Mouse (Mus musculus): ENCODE results near the gene Dmwd. TPM values are rescaled to one million over a fixed set of nuclear protein-coding genes. Genes with fewer than 3 reads are reported as not detected.

Gene Dmwd
- total and polyA plus RNA-seq, 3 experiments, result 47.8 to 70.9 (median 54.9) TPM

DNA sequence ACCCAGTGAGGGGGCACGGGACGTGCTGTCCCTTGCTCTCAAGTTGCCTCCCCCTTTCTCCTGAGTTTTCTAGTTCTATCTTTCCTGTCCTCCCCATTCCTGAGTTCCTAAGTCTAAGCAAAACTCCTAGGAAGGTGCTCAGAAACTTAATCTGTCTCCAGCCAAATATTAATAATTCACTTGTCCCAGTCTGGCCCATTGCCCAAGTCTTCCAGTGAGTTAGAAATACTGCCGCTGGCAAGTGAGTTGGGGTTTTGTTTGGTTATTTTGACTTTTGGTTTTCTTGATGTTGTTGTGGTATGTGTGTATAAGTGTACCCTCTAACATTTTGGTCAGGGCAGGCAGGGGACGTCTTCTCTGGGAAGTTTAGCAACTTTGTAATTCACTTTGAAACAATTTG, 45.7 kb downstream of the Dmwd start:
- H3K27me3 ChIP-seq (ENCODE audit: control insufficient read depth, insufficient read depth, low read length), result no peaks in the 10 kb centered on the region
- H3K9ac ChIP-seq (ENCODE audit: low read depth, low read length), result no peak overlapping the region
- peaks cover 4% of the 10 kb centered on the region for H3K4me1 ChIP-seq (ENCODE audit: control insufficient read depth, insufficient read depth, low read length)
- peaks cover 5% of the 10 kb centered on the region for H3K79me2 ChIP-seq (replicated peaks; ENCODE audit: control insufficient read depth, insufficient read depth, low read length)
- 77% methylated on average over 4 of the region's 4 CpGs for WGBS
- no peak overlapping the region for H3K4me3 ChIP-seq
- no peak for DNase-seq
- intact Hi-C loops (cut with DNase I), result loop anchor here (2.0 kb wide), 1 partner anchor 97 kb away; the partner anchor contains the start of gene Sympk
- no peaks in the 10 kb centered on the region; the same call in 1 of the 2 replicates for H3K36me3 ChIP-seq (ENCODE audit: control insufficient read depth, insufficient read depth, low read length)
- no peak overlapping the region for H3K27ac ChIP-seq
- no peak for TF ChIP-seq POLR2A (IDR thresholded peaks at IDR 0.05; ENCODE audit: insufficient read depth, low read depth, low read length)
- TF ChIP-seq CTCF (IDR thresholded peaks at IDR 0.05), result no peak

DNA sequence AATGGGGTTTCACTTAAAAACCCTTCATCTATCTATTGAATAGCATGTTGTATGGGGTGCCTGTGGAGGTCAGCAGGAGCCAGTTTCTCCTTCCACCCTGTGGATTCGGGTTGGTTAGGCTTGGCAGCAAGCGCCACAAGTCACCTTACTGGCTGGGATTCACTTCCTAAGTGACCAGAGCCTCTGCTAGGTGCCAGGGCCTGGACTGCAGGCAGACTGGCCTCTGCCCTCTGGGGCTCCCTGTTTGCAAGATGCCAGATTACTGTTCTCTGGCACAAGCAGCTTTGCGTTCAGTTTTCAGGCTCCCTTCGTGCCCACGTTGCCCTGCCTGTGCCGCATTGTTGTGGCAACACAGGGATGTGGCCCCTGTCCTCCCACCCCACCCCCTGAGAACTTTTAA, 48.7 kb downstream of the Dmwd start:
- H3K27ac ChIP-seq, result no peak overlapping the region
- no peaks in the 10 kb centered on the region; the same call in 1 of the 2 replicates for H3K36me3 ChIP-seq (ENCODE audit: control insufficient read depth, insufficient read depth, low read length)
- no peaks in the 10 kb centered on the region for H3K27me3 ChIP-seq (ENCODE audit: control insufficient read depth, insufficient read depth, low read length)
- H3K9ac ChIP-seq (ENCODE audit: low read depth, low read length), result no peak overlapping the region
- TF ChIP-seq CTCF (IDR thresholded peaks at IDR 0.05) (no peak), POLR2A (IDR thresholded peaks at IDR 0.05; ENCODE audit: insufficient read depth, low read depth, low read length) (no peak), EP300 (IDR thresholded peaks at IDR 0.05; ENCODE audit: insufficient read depth, low read depth, low read length) (no peak)
- H3K4me3 ChIP-seq, result no peak overlapping the region
- no peak for DNase-seq
- peaks cover 3% of the 10 kb centered on the region for H3K4me1 ChIP-seq (ENCODE audit: control insufficient read depth, insufficient read depth, low read length)
- WGBS, result 71% methylated on average over 6 of the region's 6 CpGs
- peaks cover 7% of the 10 kb centered on the region for H3K79me2 ChIP-seq (replicated peaks; ENCODE audit: control insufficient read depth, insufficient read depth, low read length)
- intact Hi-C loops (cut with DNase I), result no loop called here

DNA sequence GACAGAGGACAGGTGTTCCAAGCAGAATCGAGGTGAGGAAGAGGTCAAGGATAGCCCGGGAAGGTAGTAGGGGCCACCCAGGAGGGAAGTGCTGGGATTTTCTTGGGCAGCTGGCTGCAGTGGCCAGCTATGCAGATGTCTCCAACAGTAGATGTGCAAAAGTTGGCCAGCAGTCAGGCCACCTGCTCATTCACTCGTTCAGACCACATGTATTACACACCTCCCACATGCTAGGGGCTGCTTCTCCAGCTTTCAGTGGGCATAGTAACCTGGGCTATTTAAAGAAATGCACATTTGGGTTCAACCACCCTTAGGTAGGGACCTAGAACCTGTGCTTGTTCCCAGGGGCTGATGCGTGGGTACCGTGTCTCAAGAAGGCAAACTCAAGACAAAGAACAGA, 51.7 kb downstream of the Dmwd start:
- no peaks in the 10 kb centered on the region for H3K36me3 ChIP-seq (ENCODE audit: control insufficient read depth, insufficient read depth, low read length)
- peaks cover 4% of the 10 kb centered on the region for H3K4me1 ChIP-seq (ENCODE audit: control insufficient read depth, insufficient read depth, low read length)
- intact Hi-C loops (cut with DNase I), result no loop called here
- 82% methylated on average over 5 of the region's 5 CpGs for WGBS
- DNase-seq, result no peak
- no peak overlapping the region for H3K9ac ChIP-seq (ENCODE audit: low read depth, low read length)
- H3K4me3 ChIP-seq, result no peak overlapping the region
- H3K27me3 ChIP-seq (ENCODE audit: control insufficient read depth, insufficient read depth, low read length), result no peaks in the 10 kb centered on the region
- no peak for TF ChIP-seq POLR2A (IDR thresholded peaks at IDR 0.05; ENCODE audit: insufficient read depth, low read depth, low read length)
- H3K79me2 ChIP-seq (replicated peaks; ENCODE audit: control insufficient read depth, insufficient read depth, low read length), result peaks cover 2% of the 10 kb centered on the region; the same call in 1 of the 2 replicates
- H3K27ac ChIP-seq, result no peak overlapping the region

DNA sequence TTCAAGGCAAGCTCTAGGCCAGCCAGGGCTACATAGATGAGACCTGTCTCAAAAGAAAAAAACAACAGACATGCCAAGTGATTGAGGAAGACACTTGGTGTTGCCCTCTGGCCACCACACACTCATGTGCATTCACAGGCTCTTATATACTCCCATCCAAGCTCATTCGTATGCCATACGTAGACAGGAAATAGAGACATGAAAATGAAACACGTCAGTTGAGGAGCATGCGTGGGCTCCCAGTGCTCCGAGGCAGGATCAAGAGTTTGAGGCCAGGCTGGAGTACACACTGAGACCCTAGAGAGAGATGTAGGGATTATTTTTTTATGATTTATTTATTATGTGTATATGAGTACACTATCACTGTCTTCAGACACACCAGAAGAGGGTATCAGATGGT, 53.4 kb downstream of the Dmwd start:
- intact Hi-C loops (cut with DNase I), result no loop called here
- Histone ChIP-seq H3K79me2 (replicated peaks; ENCODE audit: control insufficient read depth, insufficient read depth, low read length) (peaks cover 2% of the 10 kb centered on the region; the same call in 1 of the 2 replicates), H3K27me3 (ENCODE audit: control insufficient read depth, insufficient read depth, low read length) (no peaks in the 10 kb centered on the region), H3K9ac (ENCODE audit: low read depth, low read length) (no peak overlapping the region), H3K4me1 (ENCODE audit: control insufficient read depth, insufficient read depth, low read length) (peaks cover 4% of the 10 kb centered on the region), H3K27ac (no peak overlapping the region), H3K4me3 (no peak overlapping the region), H3K36me3 (ENCODE audit: control insufficient read depth, insufficient read depth, low read length) (no peaks in the 10 kb centered on the region)
- 84% methylated on average over 5 of the region's 5 CpGs for WGBS
- no peak for DNase-seq
- no peak for TF ChIP-seq POLR2A (IDR thresholded peaks at IDR 0.05; ENCODE audit: insufficient read depth, low read depth, low read length)
- TF ChIP-seq EP300 (IDR thresholded peaks at IDR 0.05; ENCODE audit: insufficient read depth, low read depth, low read length), result no peak
- TF ChIP-seq CTCF (IDR thresholded peaks at IDR 0.05), result no peak

DNA sequence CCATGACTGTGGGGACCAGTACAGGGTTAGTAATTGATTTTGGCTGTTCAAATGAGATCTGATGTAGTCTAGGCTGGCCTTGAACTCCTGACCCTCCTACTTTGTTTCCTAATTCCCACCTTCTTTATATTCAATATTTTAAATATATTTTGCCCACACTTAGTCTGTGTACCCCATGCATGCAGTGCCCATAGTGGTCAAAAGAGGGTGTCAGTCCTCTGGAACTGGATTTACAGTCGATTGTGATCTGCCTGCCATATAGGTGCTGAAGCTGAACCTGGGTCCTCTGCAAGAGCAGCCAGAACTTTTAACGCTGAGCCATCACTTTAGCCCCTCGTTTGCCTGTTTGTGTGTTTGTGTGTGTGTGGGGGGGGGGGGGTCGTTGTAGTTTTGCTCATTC, 54.6 kb downstream of the Dmwd start:
- no peak overlapping the region; the same call in 1 of the 2 replicates for H3K4me3 ChIP-seq
- DNase-seq, result no peak
- no peaks in the 10 kb centered on the region for H3K27me3 ChIP-seq (ENCODE audit: control insufficient read depth, insufficient read depth, low read length)
- peaks cover 4% of the 10 kb centered on the region for H3K4me1 ChIP-seq (ENCODE audit: control insufficient read depth, insufficient read depth, low read length)
- WGBS, result 17% methylated on average over 4 of the region's 4 CpGs
- H3K9ac ChIP-seq (ENCODE audit: low read depth, low read length), result peak overlapping the region; percentile 36; the same call in 1 of the 2 replicates
- no peaks in the 10 kb centered on the region for H3K36me3 ChIP-seq (ENCODE audit: control insufficient read depth, insufficient read depth, low read length)
- peaks cover 2% of the 10 kb centered on the region; the same call in 1 of the 2 replicates for H3K79me2 ChIP-seq (replicated peaks; ENCODE audit: control insufficient read depth, insufficient read depth, low read length)
- TF ChIP-seq EP300 (IDR thresholded peaks at IDR 0.05; ENCODE audit: insufficient read depth, low read depth, low read length) (no peak), CTCF (IDR thresholded peaks at IDR 0.05) (peak; percentile 47), POLR2A (IDR thresholded peaks at IDR 0.05; ENCODE audit: insufficient read depth, low read depth, low read length) (no peak)
- peak overlapping the region; percentile 85 for H3K27ac ChIP-seq
- intact Hi-C loops (cut with DNase I), result loop anchor here (1.0 to 5.0 kb wide), 2 partner anchors 10 to 58 kb away; no protein-coding TSS in a partner anchor

DNA sequence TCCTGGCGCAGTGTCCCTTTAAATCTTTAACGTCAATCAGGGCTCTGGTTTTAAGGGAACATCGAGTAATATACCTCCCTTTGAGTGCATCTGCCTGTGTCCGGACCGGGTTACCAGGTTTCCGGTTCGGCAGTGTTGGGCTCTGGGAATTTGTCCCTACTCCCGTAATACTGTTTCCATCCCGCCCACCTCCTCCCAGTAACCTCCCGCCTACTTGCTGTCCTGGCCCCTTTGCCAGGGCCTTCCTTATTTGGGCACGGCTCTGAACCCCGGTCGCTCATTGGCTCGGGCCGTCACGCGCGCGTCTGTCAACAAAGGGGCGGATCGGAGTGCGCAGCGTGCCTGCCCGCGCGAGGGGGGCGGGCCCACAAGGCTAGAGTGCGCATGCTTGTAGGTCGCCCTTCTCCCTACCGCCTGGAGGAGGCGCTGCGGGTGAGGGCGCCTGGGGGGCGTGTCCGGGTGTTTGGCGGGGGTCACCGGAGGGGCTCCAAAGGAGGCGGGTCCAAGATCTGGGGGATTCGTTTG, 55.4 kb downstream of the Dmwd start:
- WGBS, result under 1% methylated on average over 39 of the region's 39 CpGs
- Histone ChIP-seq H3K27me3 (ENCODE audit: control insufficient read depth, insufficient read depth, low read length) (no peaks in the 10 kb centered on the region), H3K4me1 (ENCODE audit: control insufficient read depth, insufficient read depth, low read length) (peaks cover 4% of the 10 kb centered on the region), H3K79me2 (replicated peaks; ENCODE audit: control insufficient read depth, insufficient read depth, low read length) (peaks cover 3% of the 10 kb centered on the region), H3K4me3 (peak overlapping the region; percentile 54), H3K36me3 (ENCODE audit: control insufficient read depth, insufficient read depth, low read length) (no peaks in the 10 kb centered on the region), H3K9ac (ENCODE audit: low read depth, low read length) (peak overlapping the region; percentile 46), H3K27ac (peak overlapping the region; percentile 85)
- peak; percentile 95 to 98 for DNase-seq
- intact Hi-C loops (cut with DNase I), result loop anchor here (5.0 kb wide), 1 partner anchor 59 kb away; no protein-coding TSS in a partner anchor
- TF ChIP-seq POLR2A (IDR thresholded peaks at IDR 0.05; ENCODE audit: insufficient read depth, low read depth, low read length), result peak; percentile 52; the same call in 1 of the 2 replicates
- TF ChIP-seq EP300 (IDR thresholded peaks at IDR 0.05; ENCODE audit: insufficient read depth, low read depth, low read length), result peak; percentile 87
- peak; percentile 91 for TF ChIP-seq CTCF (IDR thresholded peaks at IDR 0.05)

Small RNAs within 50 kb of the gene (microRNA-seq; reads per million reads assigned to microRNA genes)
- 8.1 to 12.3 reads per million in 2 experiments for gene Mir3100

Other genes with a start within 250 kb of the Dmwd start
- gene Mill2, start 236.3 kb upstream of the Dmwd start, total RNA-seq (2021), result 1 to 10 TPM; 7.2 to 8.0 TPM
- 5.2 and 9.1 TPM in 2 replicates for gene Mill2, start 236.3 kb upstream of the Dmwd start, polyA plus RNA-seq (2012; rRNA removed)
- 1 to 10 TPM; 1.3 to 2.2 TPM for gene Pglyrp1, start 204.9 kb upstream of the Dmwd start, total RNA-seq (2021)
- 2.3 and 12.7 TPM in 2 replicates for gene Pglyrp1, start 204.9 kb upstream of the Dmwd start, polyA plus RNA-seq (2012; rRNA removed)
- gene Ccdc61, start 165.8 kb upstream of the Dmwd start, total RNA-seq (2021), result 1 to 10 TPM; 6.6 to 9.6 TPM
- 11.3 and 12.5 TPM in 2 replicates for gene Ccdc61, start 165.8 kb upstream of the Dmwd start, polyA plus RNA-seq (2012; rRNA removed)
- gene Nova2, start 150.3 kb upstream of the Dmwd start, total RNA-seq (2021), result 1 to 10 TPM; 4.3 to 5.1 TPM
- 1.5 and 1.7 TPM in 2 replicates for gene Nova2, start 150.3 kb upstream of the Dmwd start, polyA plus RNA-seq (2012; rRNA removed)
- gene Nanos2, start 88.8 kb upstream of the Dmwd start, total RNA-seq (2021), result not detected
- 0.08 TPM in 1 of 2 replicates, not detected in the other for gene Nanos2, start 88.8 kb upstream of the Dmwd start, polyA plus RNA-seq (2012; rRNA removed)
- gene Mypop, start 85.0 kb upstream of the Dmwd start, total RNA-seq (2021), result 1 to 10 TPM; 3.5 to 3.9 TPM
- 3.4 and 4.0 TPM in 2 replicates for gene Mypop, start 85.0 kb upstream of the Dmwd start, polyA plus RNA-seq (2012; rRNA removed)
- 10 to 100 TPM; 22.5 to 24.5 TPM for gene Irf2bp1, start 72.2 kb upstream of the Dmwd start, total RNA-seq (2021)
- gene Irf2bp1, start 72.2 kb upstream of the Dmwd start, polyA plus RNA-seq (2012; rRNA removed), result 12.7 and 15.1 TPM in 2 replicates
- gene Foxa3, start 52.7 kb upstream of the Dmwd start, total RNA-seq (2021), result not detected
- gene Foxa3, start 52.7 kb upstream of the Dmwd start, polyA plus RNA-seq (2012; rRNA removed), result 0.06 TPM in 1 of 2 replicates, not detected in the other
- gene Sympk, start 51.9 kb upstream of the Dmwd start, total RNA-seq (2021), result 10 to 100 TPM; 93.2 to 99.4 TPM
- gene Sympk, start 51.9 kb upstream of the Dmwd start, polyA plus RNA-seq (2012; rRNA removed), result 54.9 and 61.3 TPM in 2 replicates
- not detected for gene Rsph6a, start 21.5 kb upstream of the Dmwd start, total RNA-seq (2021)
- gene Rsph6a, start 21.5 kb upstream of the Dmwd start, polyA plus RNA-seq (2012; rRNA removed), result 0.06 TPM in 1 of 2 replicates, not detected in the other
- gene Dmpk, start 7.6 kb downstream of the Dmwd start, total RNA-seq (2021), result 100 to 1,000 TPM; 482 to 516 TPM
- gene Dmpk, start 7.6 kb downstream of the Dmwd start, polyA plus RNA-seq (2012; rRNA removed), result 1,225 and 1,460 TPM in 2 replicates
- 1 to 10 TPM; 7.1 to 8.2 TPM for gene Six5, start 18.4 kb downstream of the Dmwd start, total RNA-seq (2021)
- gene Six5, start 18.4 kb downstream of the Dmwd start, polyA plus RNA-seq (2012; rRNA removed), result 26.0 and 29.8 TPM in 2 replicates
- not detected for gene Gm4969, start 42.1 kb downstream of the Dmwd start, total RNA-seq (2021)
- gene Gm4969, start 42.1 kb downstream of the Dmwd start, polyA plus RNA-seq (2012; rRNA removed), result 0.09 TPM in 1 of 2 replicates, not detected in the other
- 1 to 10 TPM; 4.5 to 5.2 TPM for gene Fbxo46, start 43.6 kb downstream of the Dmwd start, total RNA-seq (2021)
- gene Fbxo46, start 43.6 kb downstream of the Dmwd start, polyA plus RNA-seq (2012; rRNA removed), result 3.3 and 5.4 TPM in 2 replicates
- 1 to 10 TPM; 3.8 to 4.6 TPM for gene Qpctl, start 73.1 kb downstream of the Dmwd start, total RNA-seq (2021)
- gene Qpctl, start 73.1 kb downstream of the Dmwd start, polyA plus RNA-seq (2012; rRNA removed), result 5.3 and 6.3 TPM in 2 replicates
- 10 to 100 TPM; 58.7 to 68.7 TPM for gene Snrpd2, start 73.5 kb downstream of the Dmwd start, total RNA-seq (2021)
- 28.6 and 34.7 TPM in 2 replicates for gene Snrpd2, start 73.5 kb downstream of the Dmwd start, polyA plus RNA-seq (2012; rRNA removed)
- under 1 TPM in 1 of 2 experiments, not detected in 1; 0.16 TPM for gene Gipr, start 89.9 kb downstream of the Dmwd start, total RNA-seq (2021)
- gene Gipr, start 89.9 kb downstream of the Dmwd start, polyA plus RNA-seq (2012; rRNA removed), result 2.5 and 3.0 TPM in 2 replicates
- 10 to 100 TPM; 35.6 to 38.7 TPM for gene Eml2, start 100.2 kb downstream of the Dmwd start, total RNA-seq (2021)
- gene Eml2, start 100.2 kb downstream of the Dmwd start, polyA plus RNA-seq (2012; rRNA removed), result 37.3 and 38.8 TPM in 2 replicates
- gene Gpr4, start 136.3 kb downstream of the Dmwd start, total RNA-seq (2021), result 1 to 10 TPM; 6.8 to 7.2 TPM
- gene Gpr4, start 136.3 kb downstream of the Dmwd start, polyA plus RNA-seq (2012; rRNA removed), result 17.1 and 22.0 TPM in 2 replicates
- gene Opa3, start 152.1 kb downstream of the Dmwd start, total RNA-seq (2021), result 10 to 100 TPM; 59.9 to 66.0 TPM
- gene Opa3, start 152.1 kb downstream of the Dmwd start, polyA plus RNA-seq (2012; rRNA removed), result 64.6 and 91.3 TPM in 2 replicates
- 10 to 100 TPM; 25.1 to 30.8 TPM for gene Vasp, start 195.6 kb downstream of the Dmwd start, total RNA-seq (2021)
- gene Vasp, start 195.6 kb downstream of the Dmwd start, polyA plus RNA-seq (2012; rRNA removed), result 43.3 and 51.5 TPM in 2 replicates
- gene Ppm1n, start 203.8 kb downstream of the Dmwd start, total RNA-seq (2021), result under 1 TPM in 1 of 2 experiments, not detected in 1; 0.21 TPM
- 0.09 and 0.33 TPM in 2 replicates for gene Ppm1n, start 203.8 kb downstream of the Dmwd start, polyA plus RNA-seq (2012; rRNA removed)
- 100 to 1,000 TPM; 114 to 136 TPM for gene Rtn2, start 206.4 kb downstream of the Dmwd start, total RNA-seq (2021)
- 273 and 340 TPM in 2 replicates for gene Rtn2, start 206.4 kb downstream of the Dmwd start, polyA plus RNA-seq (2012; rRNA removed)
- gene Fosb, start 233.8 kb downstream of the Dmwd start, total RNA-seq (2021), result 1 to 10 TPM in 1 of 2 experiments, under 1 TPM in 1; 0.89 to 1.1 TPM
- gene Fosb, start 233.8 kb downstream of the Dmwd start, polyA plus RNA-seq (2012; rRNA removed), result 0.94 and 1.1 TPM in 2 replicates